Mouse (Mus musculus): Measurements from ENCODE around the gene Sp4.

Gene Sp4

GRCm38 (mm10) chr12:118276385-118276784, 24.9 kb downstream of the Sp4 start:
- in situ Hi-C loops (cut with MboI, MseI) = no loop called here

DNA sequence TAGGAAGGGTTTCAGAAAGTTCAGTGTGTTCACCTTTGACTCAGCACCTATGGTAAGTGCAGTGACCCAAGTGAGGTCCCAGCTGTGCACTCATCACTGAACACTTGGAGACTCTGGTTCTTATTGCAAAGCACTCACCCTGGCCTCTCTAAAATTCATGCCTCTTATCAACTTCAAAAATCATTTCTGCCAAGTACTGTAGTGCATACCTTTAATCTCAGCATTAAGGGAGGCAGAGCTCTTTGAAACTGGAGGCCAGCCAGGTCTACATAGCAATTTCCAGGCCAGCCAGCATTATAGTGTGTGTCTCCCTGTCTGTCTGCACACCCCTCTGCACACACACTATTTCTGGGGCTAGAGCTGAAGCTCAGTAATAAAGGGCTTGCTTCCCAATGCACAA, 36.3 kb downstream of the Sp4 start:
- in situ Hi-C loops (cut with MboI, MseI) = no loop called here

DNA sequence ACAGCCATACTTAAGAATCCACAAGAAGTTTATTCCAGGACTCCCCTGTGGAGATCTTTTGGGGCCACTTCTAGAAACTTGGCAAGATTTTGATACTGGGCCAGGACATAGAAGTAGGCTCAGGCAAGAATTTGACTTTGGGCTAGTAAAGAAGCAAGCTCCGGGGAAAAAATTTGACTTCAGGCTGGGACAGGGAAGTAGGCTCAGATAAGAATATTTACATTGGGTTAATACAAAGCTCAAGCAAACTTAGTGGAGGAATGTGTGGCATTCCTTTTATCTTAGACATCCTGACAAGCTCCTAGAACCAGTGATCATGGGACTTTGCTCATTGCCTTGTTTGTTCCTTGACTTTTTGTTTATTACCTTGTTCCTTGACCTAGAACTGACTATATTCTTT, 37.4 kb downstream of the Sp4 start:
- in situ Hi-C loops (cut with MboI, MseI) = no loop called here

DNA sequence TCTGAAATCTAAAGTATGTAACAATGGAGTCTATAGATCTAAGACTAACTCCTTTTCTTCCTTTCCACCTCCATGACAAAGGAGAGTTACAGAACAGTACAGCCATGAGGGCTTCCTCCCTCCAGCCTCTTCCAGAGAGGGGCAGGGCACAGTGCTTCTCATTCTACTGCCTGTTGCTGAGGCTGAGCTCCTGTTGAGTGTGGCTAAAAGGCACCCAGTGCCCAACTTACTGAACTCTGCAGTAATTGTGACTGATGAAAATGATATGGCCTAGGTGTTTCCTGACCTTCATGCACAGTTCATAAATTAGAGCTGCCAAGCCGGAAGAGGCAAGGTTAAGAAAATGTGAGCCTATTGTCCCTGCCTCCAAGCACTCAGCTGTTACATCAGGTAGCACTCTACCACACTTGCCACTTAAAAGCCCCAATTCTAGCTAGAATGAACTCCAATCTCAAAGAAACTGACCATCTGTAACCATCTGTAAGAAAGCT, 45.9 kb downstream of the Sp4 start:
- in situ Hi-C loops (cut with MboI, MseI) = no loop called here

DNA sequence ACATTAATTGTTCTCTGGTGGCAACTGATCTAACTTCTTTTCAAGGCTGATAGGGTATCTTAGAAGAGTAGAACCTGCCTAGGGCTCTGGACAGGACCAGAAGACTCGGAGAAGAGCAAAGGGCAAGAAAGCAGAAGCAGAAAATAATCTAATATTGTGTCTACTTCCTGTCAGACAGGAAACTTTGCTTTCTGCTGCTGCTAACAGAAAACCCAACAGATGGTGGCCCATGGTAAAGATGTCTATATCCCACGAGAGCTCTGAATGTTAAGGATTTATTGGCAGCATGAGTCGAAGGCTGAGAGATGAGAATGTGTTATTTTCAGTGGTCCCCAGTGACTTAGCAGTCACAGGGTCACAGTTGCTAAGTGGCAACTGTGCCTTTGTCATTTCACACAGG, 80.1 kb downstream of the Sp4 start:
- in situ Hi-C loops (cut with MboI, MseI) = no loop called here

GRCm38 (mm10) chr12:118220062-118220461, 81.2 kb downstream of the Sp4 start:
- in situ Hi-C loops (cut with MboI, MseI) = no loop called here

DNA sequence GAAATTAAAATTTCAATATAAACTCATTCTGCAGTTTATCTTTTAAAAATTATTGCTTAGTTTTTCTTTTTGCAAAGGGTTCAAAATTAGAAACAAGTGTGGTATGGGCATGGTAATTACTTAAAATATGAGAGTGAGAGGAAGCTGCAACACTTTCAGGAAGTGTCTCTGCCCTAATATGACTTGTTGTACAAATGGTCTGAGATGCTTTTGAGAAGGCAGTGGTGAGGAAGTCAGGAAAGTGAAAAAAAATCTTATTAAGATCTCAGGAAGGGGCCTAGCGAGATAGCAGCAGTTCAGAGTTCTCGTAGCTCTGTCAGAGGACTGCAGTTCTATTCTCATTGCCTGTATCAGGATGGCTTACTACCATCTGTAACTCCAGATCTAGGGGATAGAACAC, 89.1 kb downstream of the Sp4 start:
- in situ Hi-C loops (cut with MboI, MseI) = no loop called here

DNA sequence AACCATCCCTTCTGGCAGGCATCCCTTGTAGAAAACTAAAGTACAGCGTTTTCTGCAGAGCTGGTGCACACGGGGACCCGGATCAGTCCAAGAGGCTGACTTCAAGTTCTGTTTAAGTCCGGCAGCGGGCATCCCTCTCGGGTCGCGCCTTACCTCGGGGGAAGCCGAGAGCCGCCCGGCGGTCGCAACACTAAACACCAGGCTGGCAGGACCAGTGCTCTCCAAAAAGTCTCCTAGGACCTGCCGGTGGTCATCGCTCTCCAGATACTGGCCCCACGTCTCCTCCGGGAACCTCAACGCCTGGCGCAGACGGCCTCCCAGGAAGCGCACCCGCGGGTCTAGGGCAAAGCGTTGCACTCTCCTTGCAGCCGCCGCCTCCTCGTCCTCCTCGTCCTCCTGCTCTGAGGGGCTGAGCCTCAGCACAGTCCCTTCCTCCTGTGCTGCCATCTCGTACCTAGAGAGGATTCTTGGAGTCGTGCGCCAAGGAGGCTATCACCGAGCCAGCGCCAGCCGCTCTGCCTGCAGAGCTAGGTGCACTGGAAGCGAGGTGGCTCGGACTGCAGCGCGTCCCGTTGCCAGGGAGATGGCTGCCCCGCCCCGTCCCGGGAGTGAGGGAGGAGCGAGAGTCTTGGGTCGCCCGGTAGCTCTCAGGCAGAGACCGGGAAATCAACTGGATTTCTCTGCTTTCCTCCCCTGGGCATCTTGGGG, 102.7 kb downstream of the Sp4 start, which contains the start of gene Dnah11:
Dnah11 (minus strand) TSS at position 658 of the 708 bp plus-strand sequence.
- in situ Hi-C loops (cut with MboI, MseI) = no loop called here

DNA sequence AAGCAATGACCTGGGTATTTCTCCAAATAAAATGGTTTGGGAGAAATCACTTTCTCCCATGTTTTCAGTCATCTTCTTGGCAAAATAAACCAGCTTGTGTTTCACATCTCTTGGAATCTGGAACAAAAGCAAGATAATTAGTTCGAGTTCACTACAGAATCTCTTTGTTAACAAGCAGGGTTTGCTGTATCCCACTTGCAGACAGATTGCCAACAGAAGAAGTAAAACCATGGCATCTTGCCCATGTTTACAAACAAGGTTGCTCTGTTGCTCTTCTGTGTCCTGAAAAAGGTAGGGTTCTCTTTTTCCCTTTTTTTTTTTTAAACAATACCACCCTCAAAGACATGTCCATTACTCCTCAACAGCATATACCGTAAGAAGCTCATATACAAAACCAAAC, 104.7 kb downstream of the Sp4 start:
- in situ Hi-C loops (cut with MboI, MseI) = no loop called here

DNA sequence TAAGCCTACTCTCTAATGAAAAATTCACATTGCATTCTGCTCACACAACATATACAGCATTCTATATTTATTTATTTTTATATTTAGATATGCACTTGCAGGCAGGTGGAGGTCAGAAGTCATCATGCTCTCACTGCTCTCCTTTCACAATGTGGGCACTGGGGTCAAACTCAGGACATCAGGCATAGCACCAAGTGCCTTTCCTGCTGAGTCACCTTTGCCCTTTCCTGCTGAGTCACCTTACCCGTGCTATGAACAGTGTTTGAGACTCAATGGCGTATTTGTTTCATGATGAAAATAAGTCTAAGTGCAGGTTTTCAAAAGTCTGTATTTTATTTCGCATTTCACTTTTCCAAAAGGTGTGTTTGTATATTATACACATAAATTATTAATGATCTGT, 111.7 kb downstream of the Sp4 start:
- in situ Hi-C loops (cut with MboI, MseI) = no loop called here

DNA sequence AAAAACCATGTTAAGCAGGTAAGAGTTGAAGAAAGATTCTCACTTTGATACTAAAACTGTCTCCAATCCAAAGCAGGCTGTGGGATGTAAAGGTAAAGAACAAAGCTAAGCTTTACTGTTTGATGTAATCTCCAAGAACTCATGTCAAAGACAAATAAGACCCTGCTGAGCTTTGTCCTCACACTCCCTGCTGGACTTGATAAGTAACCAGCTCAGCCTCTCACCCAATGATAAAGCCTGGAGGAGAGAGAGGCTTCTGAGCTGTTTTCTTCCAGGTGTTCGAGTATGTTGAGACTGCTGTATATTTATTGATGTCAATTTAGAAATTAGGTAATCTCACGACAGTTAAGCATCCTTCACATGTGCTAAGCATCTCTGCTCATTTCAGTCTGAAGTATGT, 113.6 kb downstream of the Sp4 start:
- in situ Hi-C loops (cut with MboI, MseI) = no loop called here

DNA sequence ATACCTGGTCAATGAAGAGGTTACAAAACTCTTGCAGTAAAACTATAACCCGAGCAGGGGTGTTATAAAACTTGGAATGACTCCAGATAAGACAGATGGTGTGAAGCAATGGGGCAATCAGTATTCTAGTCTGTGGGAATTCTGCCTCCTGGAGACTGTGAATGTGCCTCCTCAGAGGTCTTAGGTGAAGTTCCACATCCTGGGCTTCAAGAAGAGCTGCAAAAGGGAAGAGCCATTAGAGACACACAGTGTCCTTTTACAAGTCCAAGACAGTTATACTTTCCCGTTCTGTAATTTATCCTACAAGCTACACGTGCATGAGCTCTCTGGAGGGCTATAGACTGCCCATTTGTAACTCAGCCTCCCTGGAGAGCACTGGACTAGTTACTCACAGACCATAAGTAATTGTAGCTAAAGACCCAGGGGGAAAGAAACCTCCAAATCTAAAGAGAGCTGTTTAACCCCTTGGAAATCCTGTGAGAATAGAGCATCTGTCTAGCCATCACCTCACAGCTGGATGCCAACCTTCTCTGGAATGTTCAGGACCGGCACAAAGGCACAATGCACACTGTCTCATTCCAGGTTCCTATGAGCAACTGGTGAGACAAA, 114.3 kb downstream of the Sp4 start:
- in situ Hi-C loops (cut with MboI, MseI) = no loop called here

GRCm38 (mm10) chr12:118186120-118186880, 114.9 kb downstream of the Sp4 start:
- in situ Hi-C loops (cut with MboI, MseI) = no loop called here

Measured in regulatory T cell (primary cell).